Mouse (Mus musculus) left cerebral cortex, postnatal 10 days (tissue): ENCODE results near the gene Mdm2. TPM values are rescaled to one million over a fixed set of nuclear protein-coding genes. Genes with fewer than 3 reads are reported as not detected.
"Not testable (repeated sequence)": the region's sequence is repeated elsewhere in the genome, so short reads cannot be mapped to it uniquely, and the experiment has no call there.

Source experiments
- DNase-seq, 2 experiments: peaks; one replicate each; pipeline ENCODE4 v3.0.0; 2021 to 2022; ENCODE audit warnings: low spot score in 2 of 2, mixed read lengths in 1 of 2; ENCODE audit errors: extremely low spot score in 1 of 2
- intact Hi-C: fragments of 180-260 bp; cut with DNase I; formaldehyde crosslinking; loops from one replicate; pipeline ENCODE4 v1.15.1; 2025
- total RNA-seq, 2 experiments: library from RNA; stranded (reverse); gene quantifications; 2 replicates each; pipeline ENCODE4 v1.2.3; 2021

Gene Mdm2
- total RNA-seq, 2 experiments from 2014 or later: 39.5 to 42.1 TPM

DNA sequence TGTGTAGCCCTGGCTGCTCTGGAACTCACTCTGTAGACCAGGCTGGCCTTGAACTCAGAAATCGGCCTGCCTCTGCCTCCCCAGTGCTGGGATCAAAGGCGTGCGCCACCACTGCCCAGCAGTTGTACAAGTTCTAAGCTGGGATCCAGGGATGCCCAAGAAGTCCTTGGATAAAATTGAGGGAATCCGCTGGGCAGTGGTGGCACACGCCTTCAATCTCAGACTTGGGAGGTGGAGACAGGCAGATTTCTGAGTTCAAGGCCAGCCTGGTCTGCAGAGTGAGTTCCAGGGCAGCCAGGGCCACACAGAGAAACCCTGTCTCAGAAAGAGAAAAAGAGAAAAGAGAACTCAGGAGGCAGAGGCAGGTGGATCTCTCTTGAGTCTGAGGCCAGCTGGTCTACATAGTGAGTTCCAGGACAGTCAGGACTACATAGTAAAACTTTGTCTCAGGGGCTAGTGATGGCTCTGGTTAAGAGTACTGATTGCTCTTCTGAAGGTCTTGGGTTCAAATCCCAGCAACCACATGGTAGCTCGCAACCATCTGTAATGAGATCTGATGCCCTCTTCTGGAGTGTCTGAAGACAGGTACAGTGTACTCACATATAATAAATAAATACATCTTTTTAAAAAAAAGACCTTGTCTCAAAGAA, 6.1 kb downstream of the Mdm2 start:
- DNase-seq, intact Hi-C loops: not testable (repeated sequence)

DNA sequence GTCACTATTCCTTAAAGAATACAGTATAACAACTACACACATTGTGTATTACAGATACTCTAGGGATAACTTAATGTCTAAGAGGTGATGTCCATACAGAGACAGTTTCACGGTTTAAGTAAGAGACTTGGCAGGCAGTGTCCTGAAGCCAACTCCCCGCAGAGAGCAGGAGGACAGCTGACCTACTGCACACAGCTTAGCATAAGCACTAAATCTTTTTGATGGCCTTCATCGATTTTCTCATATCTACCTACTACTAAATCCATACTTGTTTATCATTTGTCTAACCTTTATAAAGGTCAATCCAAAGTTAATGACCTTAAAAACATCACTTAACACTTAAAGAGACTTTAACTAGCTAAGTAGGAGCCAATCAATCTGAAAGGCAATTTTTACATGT, 7.1 kb downstream of the Mdm2 start:
- no peak for DNase-seq
- intact Hi-C loops: no loop called here

- intact Hi-C loops: no loop called here
- DNase-seq: no peak
Measured at GRCm38 (mm10) chr10:117702024-117702833, 8.3 kb downstream of the Mdm2 start.

GRCm38 (mm10) chr10:117701034-117701829, 9.3 kb downstream of the Mdm2 start:
- intact Hi-C loops: no loop called here
- no peak for DNase-seq

GRCm38 (mm10) chr10:117700450-117700849, 10.1 kb downstream of the Mdm2 start:
- intact Hi-C loops: no loop called here
- DNase-seq: no peak

- intact Hi-C loops: no loop called here
- no peak for DNase-seq
Measured at GRCm38 (mm10) chr10:117699914-117700313, 10.6 kb downstream of the Mdm2 start.

- intact Hi-C loops: no loop called here
- DNase-seq: no peak
Measured at GRCm38 (mm10) chr10:117698313-117699138, 12.0 kb downstream of the Mdm2 start.

- intact Hi-C loops: no loop called here
- no peak for DNase-seq
Measured at GRCm38 (mm10) chr10:117697561-117698115, 12.9 kb downstream of the Mdm2 start.

DNA sequence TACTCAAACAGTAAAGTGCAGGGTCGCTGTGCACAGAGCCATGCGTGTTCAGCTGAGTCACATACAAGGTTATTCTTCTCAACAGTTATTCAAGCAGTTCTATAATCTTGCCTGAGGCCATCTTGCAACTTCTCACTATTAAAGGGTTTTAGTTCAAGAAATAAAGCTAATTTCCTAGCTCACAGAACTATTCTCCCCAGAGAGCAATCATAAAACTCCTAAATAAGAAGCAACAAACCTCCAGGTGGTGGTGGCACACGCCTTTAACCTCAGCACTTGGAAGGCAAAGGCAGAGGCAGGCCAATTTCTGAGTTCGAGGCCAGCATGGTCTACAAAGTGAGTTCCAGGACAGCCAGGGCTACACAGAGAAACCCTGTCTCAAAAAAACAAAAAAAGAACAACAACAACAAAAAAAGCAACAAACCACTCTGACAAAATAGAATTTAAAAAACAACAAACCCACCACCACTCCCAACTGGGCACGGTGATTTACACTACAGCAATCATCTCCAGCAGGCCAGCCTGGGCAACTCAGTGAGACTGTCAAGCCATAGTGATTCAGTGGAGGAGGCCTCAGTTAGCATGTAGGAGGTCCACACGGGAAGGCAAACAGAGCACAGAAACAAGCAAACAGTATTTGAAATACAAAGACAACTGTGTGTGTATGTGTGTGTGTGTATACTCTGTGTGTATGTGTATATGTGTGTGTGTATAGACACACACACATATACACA, 13.6 kb downstream of the Mdm2 start:
- intact Hi-C loops: no loop called here
- no peak for DNase-seq

- intact Hi-C loops: no loop called here
- DNase-seq: no peak
Measured at GRCm38 (mm10) chr10:117696021-117696826, 14.3 kb downstream of the Mdm2 start.

- no peak for DNase-seq
- intact Hi-C loops: no loop called here
Measured at GRCm38 (mm10) chr10:117695605-117696004, 15.0 kb downstream of the Mdm2 start.

GRCm38 (mm10) chr10:117695027-117695426, 15.5 kb downstream of the Mdm2 start:
- intact Hi-C loops: no loop called here
- no peak for DNase-seq

DNA sequence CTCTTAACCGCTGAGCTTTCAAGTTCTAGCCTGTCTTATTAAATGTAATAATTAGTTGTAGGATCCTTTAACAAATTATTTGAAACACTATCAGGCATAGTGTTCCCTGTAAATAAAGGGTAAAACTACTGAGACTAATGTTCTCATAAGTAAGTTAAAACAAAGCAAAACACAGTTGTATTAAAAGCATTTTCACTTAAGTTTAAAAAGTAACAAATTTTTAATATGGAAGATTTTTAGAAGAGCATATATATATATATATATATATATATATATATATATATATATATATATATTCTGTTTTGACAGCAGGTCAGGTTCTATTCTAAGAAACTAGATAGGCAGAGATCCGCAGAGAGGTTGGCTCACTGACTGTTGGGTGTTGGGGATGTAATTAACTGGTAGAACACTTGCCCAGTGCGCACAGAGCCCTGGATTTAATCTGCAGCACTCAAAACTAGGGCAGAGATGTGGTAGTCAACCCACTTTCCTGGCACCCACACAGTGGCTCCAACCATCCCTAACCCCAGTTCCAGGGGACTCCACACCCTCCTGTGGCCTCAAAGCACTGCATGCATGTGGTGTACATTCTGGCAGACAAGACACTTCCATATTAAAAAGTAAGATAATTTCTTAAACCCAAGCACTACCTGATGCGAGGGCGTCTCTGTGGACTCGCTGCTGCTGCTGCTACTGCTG, 16.2 kb downstream of the Mdm2 start:
- intact Hi-C loops: loop anchor here (5.0 kb wide), 1 partner anchor 337 kb away; no protein-coding TSS in a partner anchor
- no peak for DNase-seq

GRCm38 (mm10) chr10:117692953-117693352, 17.6 kb downstream of the Mdm2 start:
- intact Hi-C loops: loop anchor here (5.0 kb wide), 1 partner anchor 336 kb away; no protein-coding TSS in a partner anchor

GRCm38 (mm10) chr10:117692173-117692572, 18.4 kb downstream of the Mdm2 start:
- DNase-seq: no peak
- intact Hi-C loops: loop anchor here (5.0 kb wide), 1 partner anchor 335 kb away; no protein-coding TSS in a partner anchor

More at GRCm38 (mm10) chr10:117692953-117693352, 17.6 kb downstream of the Mdm2 start:
- no peak for DNase-seq

- intact Hi-C loops: loop anchor here (5.0 kb wide), 1 partner anchor 334 kb away; no protein-coding TSS in a partner anchor
- no peak for DNase-seq
Measured at GRCm38 (mm10) chr10:117691389-117691968, 19.1 kb downstream of the Mdm2 start.
